Mouse (Mus musculus) ES-E14 (cell line): ENCODE measurements around the gene Plxdc2. TPM values are rescaled to one million over a fixed set of nuclear protein-coding genes. Genes with fewer than 3 reads are reported as not detected.

ENCODE experiments used
- DNase-seq: peaks from one replicate; pipeline ENCODE4 v3.0.0-alpha.2; 2013; ENCODE audit warnings: low read depth, low spot score
- H3K27ac ChIP-seq: 2 replicates; pipeline ENCODE4 v1.5.1; 2012; ENCODE audit warnings: low read depth, mild to moderate bottlenecking, low read length, moderate library complexity, mixed read lengths; ENCODE audit not compliant: poor library complexity, insufficient read depth, severe bottlenecking
- H3K36me3 ChIP-seq: 2 replicates; pipeline ENCODE4 v1.6.1; 2012; ENCODE audit warnings: mild to moderate bottlenecking, low read length, moderate library complexity, mixed read lengths; ENCODE audit not compliant: control insufficient read depth, poor library complexity, insufficient read depth, severe bottlenecking
- H3K4me1 ChIP-seq, 2 experiments: fragments of 150-350 bp in 1 of 2; sonication (generic) in 1 of 2; 2 replicates each; pipeline ENCODE4 v1.6.1; 2012; ENCODE audit warnings: low read length in 2 of 2, mild to moderate bottlenecking in 1 of 2, mixed read lengths in 1 of 2; ENCODE audit not compliant: control insufficient read depth in 2 of 2, insufficient read depth in 2 of 2, poor library complexity in 1 of 2
- H3K4me3 ChIP-seq, 2 experiments: fragments of 150-350 bp in 1 of 2; sonication (generic) in 1 of 2; 2 replicates each; pipeline ENCODE4 v1.5.1; 2012; ENCODE audit warnings: low read length in 2 of 2, low read depth in 1 of 2, mild to moderate bottlenecking in 1 of 2, mixed read lengths in 1 of 2; ENCODE audit not compliant: insufficient read depth in 1 of 2, poor library complexity in 1 of 2, severe bottlenecking in 1 of 2
- H3K9ac ChIP-seq: 2 replicates; pipeline ENCODE4 v1.6.1; 2012; ENCODE audit warnings: low read depth, mild to moderate bottlenecking, low read length, mixed read lengths; ENCODE audit not compliant: poor library complexity, insufficient read depth, severe bottlenecking
- H3K9me3 ChIP-seq: fragments of 150-350 bp; sonication (generic); 2 replicates; pipeline ENCODE4 v1.6.1; 2012; ENCODE audit warnings: low read depth, mild to moderate bottlenecking, low read length; ENCODE audit not compliant: control insufficient read depth, insufficient read depth
- CHD2 ChIP-seq: IDR thresholded peaks from 2 replicates; pipeline ENCODE4 v1.6.1; 2014; ENCODE audit warnings: mild to moderate bottlenecking, low read depth, low read length, inconsistent platforms
- HCFC1 ChIP-seq: IDR thresholded peaks from 2 replicates; pipeline ENCODE4 v1.6.1; 2012; ENCODE audit warnings: low read length, inconsistent platforms, borderline replicate concordance; ENCODE audit not compliant: insufficient read depth
- MAFK ChIP-seq: IDR thresholded peaks from 2 replicates; pipeline ENCODE4 v1.6.1; 2014; ENCODE audit warnings: mild to moderate bottlenecking, low read depth, low read length, inconsistent platforms; ENCODE audit not compliant: insufficient read depth
- ZC3H11A ChIP-seq: IDR thresholded peaks from 2 replicates; pipeline ENCODE4 v1.6.1; 2012; ENCODE audit warnings: low read depth, mild to moderate bottlenecking, inconsistent platforms, low read length, borderline replicate concordance
- ZNF384 ChIP-seq: IDR thresholded peaks from 2 replicates; pipeline ENCODE4 v1.6.1; 2012; ENCODE audit warnings: low read depth, low read length, inconsistent platforms
- in situ Hi-C, 2 experiments: fragments of 600-800 bp; cut with MboI; formaldehyde crosslinking; loops; one replicate each; pipeline ENCODE4 v1.15.1; 2025; ENCODE audit warnings: low sequenced_read_pairs in 2 of 2, inconsistent platforms in 1 of 2; ENCODE audit not compliant: unreplicated experiment in 2 of 2
- total RNA-seq: library from RNA; depleted of rRNA; stranded (reverse); fragments of 300-350 nt; gene quantifications from 2 replicates; pipeline ENCODE4 v1.2.3, GENCODE M21; 2012

Gene Plxdc2
- total RNA-seq, 1 experiment, result 11.7 TPM

GRCm38 (mm10) chr2:16483943-16484342, 127.8 kb downstream of the Plxdc2 start:
- no peaks in the 10 kb centered on the region for H3K9me3 ChIP-seq
- in situ Hi-C loops, result no loop called here
- H3K36me3 ChIP-seq, result no peaks in the 10 kb centered on the region
- no peak for DNase-seq
- H3K27ac ChIP-seq, result no peak overlapping the region
- H3K9ac ChIP-seq, result no peak overlapping the region
- TF ChIP-seq ZNF384, result no peak
- no peak for TF ChIP-seq CHD2
- no peak for TF ChIP-seq HCFC1
- no peak for TF ChIP-seq ZC3H11A
- TF ChIP-seq MAFK, result no peak
- H3K4me1 ChIP-seq, result no peaks in the 10 kb centered on the region
- H3K4me3 ChIP-seq, result no peak overlapping the region

GRCm38 (mm10) chr2:16485970-16486369, 129.9 kb downstream of the Plxdc2 start:
- Histone ChIP-seq H3K4me3 (no peak overlapping the region), H3K4me1 (no peaks in the 10 kb centered on the region), H3K36me3 (no peaks in the 10 kb centered on the region), H3K27ac (no peak overlapping the region), H3K9me3 (no peaks in the 10 kb centered on the region), H3K9ac (no peak overlapping the region)
- no peak for TF ChIP-seq ZC3H11A
- TF ChIP-seq HCFC1, result no peak
- TF ChIP-seq CHD2, result no peak
- TF ChIP-seq ZNF384, result no peak
- no peak for TF ChIP-seq MAFK
- DNase-seq, result no peak
- in situ Hi-C loops, result no loop called here

GRCm38 (mm10) chr2:16491242-16491641, 135.1 kb downstream of the Plxdc2 start:
- no peaks in the 10 kb centered on the region for H3K36me3 ChIP-seq
- H3K27ac ChIP-seq, result no peak overlapping the region
- in situ Hi-C loops, result no loop called here
- DNase-seq, result no peak
- no peaks in the 10 kb centered on the region for H3K4me1 ChIP-seq
- H3K9ac ChIP-seq, result no peak overlapping the region
- TF ChIP-seq MAFK (no peak), HCFC1 (no peak), ZC3H11A (no peak), CHD2 (no peak), ZNF384 (no peak)
- no peaks in the 10 kb centered on the region for H3K9me3 ChIP-seq
- H3K4me3 ChIP-seq, result no peak overlapping the region

- Histone ChIP-seq H3K9me3 (no peaks in the 10 kb centered on the region), H3K9ac (no peak overlapping the region), H3K4me3 (no peak overlapping the region), H3K4me1 (no peaks in the 10 kb centered on the region), H3K27ac (no peak overlapping the region), H3K36me3 (no peaks in the 10 kb centered on the region)
- in situ Hi-C loops, result no loop called here
- TF ChIP-seq MAFK (no peak), CHD2 (no peak), HCFC1 (no peak), ZC3H11A (no peak)
- no peak for DNase-seq
These were observed 146.7 kb downstream of the Plxdc2 start for GRCm38 (mm10) chr2:16502843-16503242.

GRCm38 (mm10) chr2:16507540-16508230, 151.6 kb downstream of the Plxdc2 start:
- no peak for TF ChIP-seq ZC3H11A
- TF ChIP-seq MAFK, result no peak
- TF ChIP-seq CHD2, result no peak
- TF ChIP-seq HCFC1, result no peak
- TF ChIP-seq ZNF384, result no peak
- Histone ChIP-seq H3K4me1 (no peaks in the 10 kb centered on the region), H3K36me3 (no peaks in the 10 kb centered on the region), H3K9me3 (no peaks in the 10 kb centered on the region), H3K9ac (no peak overlapping the region), H3K4me3 (no peak overlapping the region), H3K27ac (no peak overlapping the region)
- in situ Hi-C loops, result no loop called here
- no peak for DNase-seq
